Mouse (Mus musculus): ENCODE results near the gene Stk19.

DNA sequence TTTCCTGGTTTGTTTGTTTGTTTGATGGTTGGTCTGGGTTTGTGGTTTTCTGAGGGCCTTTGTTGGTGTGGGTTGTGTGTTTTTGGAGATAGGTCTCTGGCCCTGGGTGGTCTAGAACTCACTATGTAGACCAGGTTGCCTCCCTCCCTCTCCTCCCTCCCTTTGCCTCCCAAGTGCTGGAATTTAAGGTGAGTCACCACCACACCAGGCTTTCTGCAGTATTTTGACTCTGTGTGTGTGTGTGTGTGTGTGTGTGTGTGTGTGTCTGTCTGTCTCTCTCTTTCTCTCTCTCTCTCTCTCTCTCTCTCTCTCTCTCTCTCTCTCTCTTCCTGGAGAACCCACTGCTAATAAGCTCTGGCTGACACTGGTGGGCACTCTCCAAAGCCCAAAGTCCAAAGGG is 44.4 kb upstream of the Stk19 start:
- TF ChIP-seq HCFC1 (IDR thresholded peaks at IDR 0.05; ENCODE audit: borderline replicate concordance, insufficient read depth, low read length) (no peak), MAFK (IDR thresholded peaks at IDR 0.05; ENCODE audit: insufficient read depth, low read depth, low read length) (no peak), ZC3H11A (IDR thresholded peaks at IDR 0.05; ENCODE audit: borderline replicate concordance, low read depth, low read length) (no peak)
